Mouse (Mus musculus) liver, embryonic 11.5 days (tissue): ENCODE data around the gene Hdac9. TPM values are rescaled to one million over a fixed set of nuclear protein-coding genes. Genes with fewer than 3 reads are reported as not detected.

Experiments used
- ATAC-seq: fragments of 200-750 bp; cut with Nextera tagmentation; replicated peaks from 2 replicates; pipeline ENCODE4 v1.8.0; 2017; ENCODE audit warnings: moderate number of reproducible peaks, mild to moderate bottlenecking, moderate TSS enrichment, moderate library complexity; ENCODE audit not compliant: low FRiP score
- DNase-seq: peaks from one replicate; pipeline ENCODE4 v3.0.0-alpha.2; 2017; ENCODE audit warnings: low spot score
- H3K27ac ChIP-seq: fragments of 300-500 bp; sonication (generic); 2 replicates; pipeline ENCODE4 v1.5.1; 2014; ENCODE audit warnings: mild to moderate bottlenecking, low read depth, low read length, control low read depth
- H3K27me3 ChIP-seq: fragments of 300-500 bp; sonication (generic); replicated peaks from 2 replicates; pipeline ENCODE4 v1.6.1; 2014; ENCODE audit warnings: low read length, mixed read lengths; ENCODE audit not compliant: control insufficient read depth, insufficient read depth
- H3K36me3 ChIP-seq: fragments of 300-500 bp; sonication (generic); 2 replicates; pipeline ENCODE4 v1.6.1; 2014; ENCODE audit warnings: mild to moderate bottlenecking, low read length, moderate library complexity, mixed read lengths; ENCODE audit not compliant: control insufficient read depth, insufficient read depth
- H3K4me1 ChIP-seq: fragments of 300-500 bp; sonication (generic); replicated peaks from 2 replicates; pipeline ENCODE4 v1.6.1; 2014; ENCODE audit warnings: low read length, mixed read lengths; ENCODE audit not compliant: control insufficient read depth, insufficient read depth
- H3K4me2 ChIP-seq: fragments of 300-500 bp; sonication (generic); 2 replicates; pipeline ENCODE4 v1.6.1; 2014; ENCODE audit warnings: mild to moderate bottlenecking, control low read depth, moderate library complexity
- H3K4me3 ChIP-seq: fragments of 300-500 bp; sonication (generic); 2 replicates; pipeline ENCODE4 v1.5.1; 2014; ENCODE audit warnings: low read depth, low read length, control low read depth
- H3K9ac ChIP-seq: fragments of 300-500 bp; sonication (generic); 2 replicates; pipeline ENCODE4 v1.6.1; 2014; ENCODE audit warnings: low read depth, low read length, control low read depth
- H3K9me3 ChIP-seq: fragments of 300-500 bp; sonication (generic); 2 replicates; pipeline ENCODE4 v1.6.1; 2016; ENCODE audit warnings: low read length, inconsistent platforms, mixed read lengths; ENCODE audit not compliant: control insufficient read depth
- WGBS: fragments of 180-500 bp; shearing (Covaris S2); extraction: QIAGEN DNeasy Blood & Tissue Kit; methylation state at CpG from one replicate; pipeline ENCODE4 v1.1.7; 2014; 5-methylcytosine and 5-hydroxymethylcytosine counted together
- polyA plus RNA-seq: library from polyadenylated mRNA; unstranded; fragments of >200 nt; fragmentation: Nextera tagmentation; extraction: Ambion mirVana; gene quantifications from 2 replicates; pipeline ENCODE4 v1.2.1, GENCODE M21; 2014

The Hdac9 gene
- polyA plus RNA-seq, 1 experiment from 2014 or later: 3.5 TPM

DNA sequence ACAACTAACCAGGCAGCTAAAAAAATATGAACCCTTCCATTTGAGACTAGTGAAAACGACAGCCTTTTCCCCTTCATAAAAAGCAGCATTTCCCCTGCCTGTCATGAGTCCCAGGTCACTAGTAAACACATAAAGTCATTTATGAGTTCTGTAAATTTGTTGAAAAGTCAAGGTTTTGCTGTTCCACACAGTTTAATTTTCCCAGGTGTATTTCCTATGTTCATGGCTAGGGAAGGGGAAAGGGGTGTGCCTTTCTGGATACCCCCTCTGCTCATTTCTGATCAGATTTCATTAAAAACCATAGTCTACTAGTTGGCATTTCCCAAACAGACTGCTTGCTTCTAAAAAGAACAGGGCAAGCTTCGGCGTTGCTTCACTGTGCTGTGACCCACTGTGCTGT, 509.8 kb downstream of the Hdac9 start:
- no peaks in the 10 kb centered on the region for H3K9me3 ChIP-seq
- H3K4me1 ChIP-seq: no peaks in the 10 kb centered on the region
- H3K4me2 ChIP-seq: no peak overlapping the region
- H3K9ac ChIP-seq: no peak overlapping the region
- H3K27ac ChIP-seq: no peak overlapping the region
- no peak for DNase-seq
- H3K27me3 ChIP-seq: no peaks in the 10 kb centered on the region
- H3K36me3 ChIP-seq: no peaks in the 10 kb centered on the region
- H3K4me3 ChIP-seq: no peak overlapping the region
- 66% methylated on average over 3 of the region's 3 CpGs for WGBS
- ATAC-seq: no peak

DNA sequence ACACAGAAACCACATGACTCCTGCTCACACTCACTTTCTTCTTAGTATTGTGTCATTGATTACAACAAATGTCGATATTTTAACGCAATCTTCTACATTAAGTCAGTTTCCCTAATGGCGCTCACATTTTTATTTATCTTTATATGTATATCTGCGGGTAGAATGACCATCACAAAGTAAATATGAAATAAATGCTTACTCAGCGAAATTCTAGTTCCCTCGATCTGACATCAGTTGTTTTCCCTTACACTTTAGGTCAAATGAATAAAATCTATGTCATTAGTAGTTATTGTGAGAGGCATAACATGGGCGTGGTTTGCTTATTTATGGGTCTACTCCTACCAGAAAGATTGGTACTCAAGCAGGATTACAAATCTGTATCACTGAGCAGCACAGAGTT, 514.8 kb downstream of the Hdac9 start:
- Histone ChIP-seq H3K4me1 (no peaks in the 10 kb centered on the region), H3K9me3 (no peaks in the 10 kb centered on the region), H3K27ac (no peak overlapping the region), H3K4me3 (no peak overlapping the region), H3K27me3 (no peaks in the 10 kb centered on the region), H3K9ac (no peak overlapping the region), H3K36me3 (no peaks in the 10 kb centered on the region), H3K4me2 (no peak overlapping the region)
- no peak for DNase-seq
- WGBS: 84% methylated on average over 7 of the region's 7 CpGs
- no peak for ATAC-seq

DNA sequence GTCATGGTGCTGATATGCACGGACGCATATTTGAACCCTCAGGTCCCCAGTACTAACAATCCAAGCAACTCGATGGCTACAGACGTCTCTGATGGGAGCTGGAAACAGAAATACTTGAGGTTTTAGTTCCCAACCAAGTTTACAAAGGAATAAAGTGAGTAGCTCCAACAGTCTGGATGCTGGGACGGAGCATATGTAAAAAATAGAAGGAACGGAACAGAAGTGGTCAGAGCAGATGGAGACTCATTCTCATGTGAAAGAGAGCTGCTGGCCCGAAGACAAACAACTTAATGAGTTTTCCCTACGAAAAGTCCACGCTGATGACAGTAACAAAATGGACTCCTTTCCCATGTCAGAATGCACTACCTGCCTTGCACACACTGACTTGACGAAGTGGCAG, 518.3 kb downstream of the Hdac9 start:
- 84% methylated on average over 10 of the region's 10 CpGs for WGBS
- no peaks in the 10 kb centered on the region for H3K9me3 ChIP-seq
- H3K4me3 ChIP-seq: no peak overlapping the region
- DNase-seq (no peak), ATAC-seq (no peak)
- no peak overlapping the region for H3K4me2 ChIP-seq
- H3K36me3 ChIP-seq: no peaks in the 10 kb centered on the region
- H3K9ac ChIP-seq: no peak overlapping the region
- no peak overlapping the region for H3K27ac ChIP-seq
- H3K4me1 ChIP-seq: no peaks in the 10 kb centered on the region
- no peaks in the 10 kb centered on the region for H3K27me3 ChIP-seq

DNA sequence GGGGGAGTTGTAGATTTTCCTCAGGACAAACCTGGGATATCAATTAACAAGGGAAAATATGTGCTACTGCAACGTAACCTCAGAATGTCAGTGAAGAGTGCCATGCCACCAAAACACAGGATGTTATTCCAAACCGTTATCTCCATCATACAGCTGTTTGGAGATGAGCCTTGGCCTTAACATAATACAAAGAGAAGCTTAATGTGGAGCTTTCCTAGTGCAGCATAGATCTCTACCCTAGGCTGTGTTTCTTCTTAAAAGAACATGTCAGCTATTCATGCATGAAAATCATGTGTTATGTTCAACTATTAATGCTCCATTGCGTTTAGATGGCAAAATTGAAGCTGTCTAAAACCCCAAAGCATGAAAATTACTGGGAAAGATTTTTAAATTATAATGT, 522.6 kb downstream of the Hdac9 start:
- H3K27ac ChIP-seq: no peak overlapping the region
- no peaks in the 10 kb centered on the region for H3K36me3 ChIP-seq
- no peak for ATAC-seq
- H3K27me3 ChIP-seq: no peaks in the 10 kb centered on the region
- no peaks in the 10 kb centered on the region for H3K4me1 ChIP-seq
- H3K9ac ChIP-seq: no peak overlapping the region
- no peak for DNase-seq
- H3K4me2 ChIP-seq: no peak overlapping the region
- H3K9me3 ChIP-seq: no peaks in the 10 kb centered on the region
- 67% methylated on average over 3 of the region's 3 CpGs for WGBS
- H3K4me3 ChIP-seq: no peak overlapping the region

DNA sequence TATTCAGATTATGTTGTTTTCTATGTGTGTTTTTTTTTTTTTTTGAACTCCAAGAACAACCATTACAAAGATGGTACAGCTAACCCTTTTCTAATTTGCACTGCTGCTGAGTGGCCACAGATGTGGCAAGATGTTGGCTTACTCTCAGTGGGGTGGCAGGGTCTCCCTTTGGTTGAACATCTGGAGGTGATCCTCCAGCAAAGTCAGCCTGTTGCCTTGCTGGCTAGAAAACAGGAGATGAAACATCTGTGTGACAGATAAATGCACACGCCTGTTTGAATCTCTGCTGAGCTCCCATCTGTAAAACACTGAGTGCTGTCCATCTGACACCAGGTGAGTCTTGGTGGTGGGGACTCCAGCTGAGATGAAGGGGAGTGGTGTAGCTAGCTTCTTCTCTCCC, 537.2 kb downstream of the Hdac9 start:
- H3K9ac ChIP-seq: no peak overlapping the region
- WGBS: 74% methylated on average over 1 of the region's 1 CpGs

DNA sequence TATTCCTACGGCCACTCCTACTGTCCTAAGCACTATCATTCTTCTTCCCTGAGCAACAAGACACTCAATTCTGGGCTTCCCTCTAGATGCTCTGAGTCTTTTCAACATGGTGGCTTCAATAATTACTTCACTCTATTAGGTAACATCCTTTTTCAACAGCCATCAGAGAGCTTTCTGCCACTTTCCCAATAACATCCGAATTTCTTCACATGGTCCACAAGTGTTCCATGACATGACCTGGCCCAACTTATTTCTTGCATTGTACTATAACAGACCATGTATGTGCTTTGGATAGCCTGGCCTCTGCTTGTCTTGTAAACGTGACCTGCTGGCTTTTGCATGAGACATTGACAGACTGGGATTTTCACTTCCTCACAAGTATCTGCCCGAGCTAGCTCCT, 538.3 kb downstream of the Hdac9 start:
- H3K27me3 ChIP-seq: no peaks in the 10 kb centered on the region
- H3K9me3 ChIP-seq: no peaks in the 10 kb centered on the region
- H3K36me3 ChIP-seq: no peaks in the 10 kb centered on the region
- H3K4me2 ChIP-seq: no peak overlapping the region
- no peak overlapping the region for H3K4me3 ChIP-seq
- H3K4me1 ChIP-seq: no peaks in the 10 kb centered on the region
- H3K27ac ChIP-seq: no peak overlapping the region
- 73% methylated on average over 4 of the region's 4 CpGs for WGBS
- no peak overlapping the region for H3K9ac ChIP-seq
- no peak for ATAC-seq
- DNase-seq: no peak

More for the DNA sequence above, 537.2 kb downstream of the Hdac9 start:
- no peak for ATAC-seq
- Histone ChIP-seq H3K4me3 (no peak overlapping the region), H3K27me3 (no peaks in the 10 kb centered on the region), H3K9me3 (no peaks in the 10 kb centered on the region), H3K4me2 (no peak overlapping the region), H3K36me3 (no peaks in the 10 kb centered on the region), H3K4me1 (no peaks in the 10 kb centered on the region), H3K27ac (no peak overlapping the region)
- DNase-seq: no peak

DNA sequence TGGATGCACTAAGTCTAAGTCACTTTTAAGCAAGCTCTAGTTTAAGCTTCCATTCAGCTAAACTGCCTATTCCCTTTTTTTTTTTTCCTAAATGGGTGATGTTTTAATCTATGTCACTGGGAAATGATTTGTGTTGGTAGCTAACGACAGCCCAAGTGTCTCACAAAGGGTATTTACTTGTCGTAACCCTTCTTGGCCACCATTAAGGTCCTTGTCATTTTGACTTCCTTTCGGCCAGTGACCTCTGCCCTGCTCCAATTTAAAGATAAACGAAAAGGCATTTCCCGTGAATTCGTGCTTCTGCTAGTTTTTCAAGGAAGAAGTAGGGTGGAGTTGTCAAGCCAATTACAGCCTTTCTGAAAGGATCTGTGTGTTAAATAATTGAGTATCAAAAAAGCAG, 565.0 kb downstream of the Hdac9 start:
- no peaks in the 10 kb centered on the region for H3K4me1 ChIP-seq
- ATAC-seq: no peak
- H3K27me3 ChIP-seq: no peaks in the 10 kb centered on the region
- H3K4me3 ChIP-seq: no peak overlapping the region
- H3K36me3 ChIP-seq: no peaks in the 10 kb centered on the region
- DNase-seq: no peak
- WGBS: 31% methylated on average over 6 of the region's 6 CpGs
- no peaks in the 10 kb centered on the region for H3K9me3 ChIP-seq
- H3K9ac ChIP-seq: no peak overlapping the region
- H3K27ac ChIP-seq: no peak overlapping the region
- H3K4me2 ChIP-seq: no peak overlapping the region

DNA sequence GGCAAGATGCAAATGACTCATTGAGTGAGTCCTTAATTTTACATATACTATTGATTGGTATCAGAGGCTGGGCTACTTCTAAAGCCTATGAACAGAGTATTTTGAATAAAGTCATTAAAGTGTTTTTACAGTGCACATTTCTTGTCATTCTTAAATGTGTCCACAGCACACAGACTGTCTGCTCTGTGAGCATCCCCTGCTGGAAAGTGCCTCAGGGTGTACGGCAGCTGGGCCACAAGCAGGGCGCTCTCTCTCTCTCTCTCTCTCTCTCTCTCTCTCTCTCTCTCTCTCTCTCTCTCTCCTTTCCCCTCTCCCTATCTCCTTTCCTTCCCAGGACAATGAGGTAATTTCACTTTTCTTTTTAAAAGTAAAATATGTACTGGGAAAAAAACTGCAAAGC, 569.4 kb downstream of the Hdac9 start:
- H3K27ac ChIP-seq: no peak overlapping the region
- H3K36me3 ChIP-seq: no peaks in the 10 kb centered on the region
- no peaks in the 10 kb centered on the region for H3K9me3 ChIP-seq
- WGBS: 70% methylated on average over 2 of the region's 2 CpGs
- H3K9ac ChIP-seq: no peak overlapping the region
- no peak for DNase-seq
- H3K4me2 ChIP-seq: no peak overlapping the region
- no peaks in the 10 kb centered on the region for H3K4me1 ChIP-seq
- no peak overlapping the region for H3K4me3 ChIP-seq
- ATAC-seq: no peak
- no peaks in the 10 kb centered on the region for H3K27me3 ChIP-seq

DNA sequence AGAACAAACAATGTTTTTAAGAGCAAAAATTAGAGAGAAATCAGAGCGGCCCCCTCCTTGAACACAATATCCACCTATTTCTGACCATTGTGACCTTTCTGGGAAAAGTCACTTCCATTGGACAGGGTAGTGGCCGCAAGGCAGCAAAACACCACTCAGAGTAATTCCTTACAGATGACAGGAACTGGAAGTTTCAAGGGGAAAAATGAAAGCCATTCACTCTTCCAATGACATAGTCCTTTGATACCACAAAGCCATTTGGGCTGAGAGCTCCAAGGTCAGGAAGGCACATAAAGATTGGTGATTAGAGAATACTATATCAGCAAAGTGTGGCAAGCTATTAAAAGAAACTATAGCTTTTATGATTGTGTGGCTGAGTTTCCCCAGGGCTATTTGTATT, 574.1 kb downstream of the Hdac9 start:
- H3K4me2 ChIP-seq: no peak overlapping the region
- no peaks in the 10 kb centered on the region for H3K4me1 ChIP-seq
- H3K27ac ChIP-seq: no peak overlapping the region
- 76% methylated on average over 2 of the region's 2 CpGs for WGBS
- no peak overlapping the region for H3K9ac ChIP-seq
- ATAC-seq (no peak), DNase-seq (no peak)
- no peaks in the 10 kb centered on the region for H3K27me3 ChIP-seq
- H3K4me3 ChIP-seq: no peak overlapping the region
- H3K36me3 ChIP-seq: no peaks in the 10 kb centered on the region
- no peaks in the 10 kb centered on the region for H3K9me3 ChIP-seq
